Mouse (Mus musculus) lung, adult 2 months (tissue): ENCODE data around the gene Tesk1.

Source experiments
- CTCF ChIP-seq: fragments of 200-500 bp; IDR thresholded peaks from 2 replicates; pipeline ENCODE4 v1.5.1; 2011; ENCODE audit warnings: mild to moderate bottlenecking, low read length, control low read depth; ENCODE audit not compliant: insufficient read depth
- POLR2A ChIP-seq: fragments of 200-500 bp; IDR thresholded peaks from 2 replicates; pipeline ENCODE4 v1.6.1; 2011; ENCODE audit warnings: low read depth, mild to moderate bottlenecking, control low read depth, low read length, borderline replicate concordance; ENCODE audit errors: extremely low read depth

GRCm38 (mm10) chr4:43420305-43420704 is 21.4 kb upstream of the Tesk1 start:
- peak; percentile 86 for TF ChIP-seq CTCF
- TF ChIP-seq POLR2A = 0 out of 2 replicates have a peak, but pooled peaks have one; percentile 12
